27 mouse cellular contexts compared by ENCODE assay signal in the genomic region with DNA sequence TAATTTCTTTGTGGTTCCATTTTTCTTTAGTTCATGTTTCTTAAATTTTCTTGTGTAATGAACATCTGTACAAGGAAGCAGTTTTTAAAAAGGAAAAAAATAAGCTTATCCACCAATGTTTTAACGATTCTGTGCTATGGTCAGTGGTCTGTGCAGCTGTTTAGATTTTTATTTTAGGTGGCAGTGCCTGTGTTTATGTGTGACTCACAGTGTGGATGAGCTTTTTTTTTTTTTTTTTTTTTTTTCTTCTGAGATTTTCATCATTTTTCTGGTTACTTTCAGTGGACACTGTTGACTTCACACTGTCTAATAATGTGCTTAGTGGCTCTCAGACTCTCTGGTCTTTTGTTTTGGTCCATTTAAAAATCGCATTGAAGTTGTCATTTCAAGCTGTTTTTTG. TPM values are rescaled to one million over a fixed set of nuclear protein-coding genes. Genes with fewer than 3 reads are reported as not detected.
"Had no signal": no experiment of that assay in that cellular context is flagged by ENCODE, and none has a peak within 500 bp of the region (broad histone marks: within the 10 kb centered on the region; RNA-seq: fewer than 3 reads in every experiment).

No protein-coding gene starts in this region.

- DNase-seq: liver, postnatal 0 days; lung, adult 2 months; lung, postnatal 14 days; lung, postnatal 36 days; right cerebral cortex, postnatal 25 days; right cerebral cortex, postnatal 4 days; spleen, adult 18-20 months; thymus, adult 18-20 months; thymus, postnatal 14 days; thymus, postnatal 36 days had no signal

- H3K9me3 ChIP-seq: liver, embryonic 15.5 days; lung, embryonic 15.5 days; midbrain, embryonic 13.5 days; midbrain, embryonic 15.5 days; neural tube, embryonic 12.5 days had no signal

- H3K36me3 ChIP-seq: liver, embryonic 15.5 days; lung, embryonic 15.5 days; midbrain, embryonic 13.5 days; midbrain, embryonic 15.5 days; neural tube, embryonic 12.5 days had no signal

- H3K9ac ChIP-seq: liver, embryonic 15.5 days; liver, postnatal 0 days; lung, embryonic 15.5 days; midbrain, embryonic 13.5 days; midbrain, embryonic 15.5 days; neural tube, embryonic 12.5 days had no signal

- H3K27me3 ChIP-seq: liver, embryonic 15.5 days; lung, embryonic 15.5 days; megakaryocyte, embryonic 14.5 days; midbrain, embryonic 13.5 days; midbrain, embryonic 15.5 days; neural tube, embryonic 12.5 days had no signal

- H3K4me2 ChIP-seq: liver, embryonic 15.5 days; lung, embryonic 15.5 days; midbrain, embryonic 11.5 days; midbrain, embryonic 13.5 days; midbrain, embryonic 15.5 days; neural tube, embryonic 12.5 days had no signal

- H3K4me3 ChIP-seq: liver, embryonic 15.5 days; lung, embryonic 15.5 days; megakaryocyte, embryonic 14.5 days; midbrain, embryonic 13.5 days; midbrain, embryonic 15.5 days; neural tube, embryonic 12.5 days had no signal

- H3K27ac ChIP-seq: liver, embryonic 15.5 days; lung, embryonic 15.5 days; macrophage; midbrain, embryonic 13.5 days; midbrain, embryonic 15.5 days; neural tube, embryonic 12.5 days had no signal

RNA-seq across cellular contexts. Expression of a gene that starts 56.8 kb away (rescaled TPM):
- total RNA-seq: megakaryocyte progenitor cell, adult 5-6 weeks; midbrain, postnatal 0 days; monocyte, adult 5-6 weeks; neutrophil, adult 5-6 weeks had no signal
- polyA plus RNA-seq: liver, embryonic 15.5 days; liver, postnatal 0 days; lung, adult 2 months; lung, embryonic 15.5 days; macrophage; midbrain, embryonic 11.5 days; midbrain, embryonic 13.5 days; midbrain, embryonic 15.5 days; midbrain, postnatal 0 days; neural tube, embryonic 12.5 days; neural tube, embryonic 14.5 days; small intestine, adult 2 months; stomach, embryonic 14.5 days; stomach, embryonic 16.5 days; thymus, postnatal 0 days had no signal
